Mouse (Mus musculus) hindbrain, postnatal 0 days (tissue): ENCODE measurements around the gene Gm16253. TPM values are rescaled to one million over a fixed set of nuclear protein-coding genes. Genes with fewer than 3 reads are reported as not detected.
A peak's percentile ranks its signal among the peaks of the same experiment; 100 is the strongest.

Experiments used
- ATAC-seq: fragments of 200-750 bp; cut with Nextera tagmentation; 2 replicates; pipeline ENCODE4 v1.8.0; 2017; ENCODE audit warnings: mild to moderate bottlenecking, moderate TSS enrichment, moderate library complexity
- DNase-seq: peaks from one replicate; pipeline ENCODE4 v3.0.0-alpha.2; 2015; ENCODE audit warnings: low spot score
- H3K27ac ChIP-seq: fragments of 300-500 bp; sonication (generic); 2 replicates; pipeline ENCODE4 v1.5.1; 2014; ENCODE audit warnings: mild to moderate bottlenecking
- H3K27me3 ChIP-seq: fragments of 300-500 bp; sonication (generic); 2 replicates; pipeline ENCODE4 v1.6.1; 2014; ENCODE audit warnings: low read length, mixed read lengths; ENCODE audit not compliant: insufficient read depth
- H3K36me3 ChIP-seq: fragments of 300-500 bp; sonication (generic); 2 replicates; pipeline ENCODE4 v1.6.1; 2014; ENCODE audit warnings: low read length, mixed read lengths; ENCODE audit not compliant: insufficient read depth
- H3K4me1 ChIP-seq: fragments of 300-500 bp; sonication (generic); 2 replicates; pipeline ENCODE4 v1.6.1; 2014; ENCODE audit warnings: antibody characterized with exemption, low read length, mixed read lengths; ENCODE audit not compliant: insufficient read depth
- H3K4me2 ChIP-seq: fragments of 300-500 bp; sonication (generic); 2 replicates; pipeline ENCODE4 v1.6.1; 2014; ENCODE audit warnings: low read depth, mild to moderate bottlenecking, low read length, moderate library complexity, mixed read lengths
- H3K4me3 ChIP-seq: fragments of 300-500 bp; sonication (generic); 2 replicates; pipeline ENCODE4 v1.5.1; 2014; ENCODE audit warnings: low read length
- H3K9ac ChIP-seq: fragments of 300-500 bp; sonication (generic); replicated peaks from 2 replicates; pipeline ENCODE4 v1.6.1; 2014; ENCODE audit warnings: mild to moderate bottlenecking, low read length, moderate library complexity, mixed read lengths
- H3K9me3 ChIP-seq: fragments of 300-500 bp; sonication (generic); 2 replicates; pipeline ENCODE4 v1.6.1; 2016; ENCODE audit warnings: low read length, mixed read lengths
- CTCF ChIP-seq: IDR thresholded peaks from 2 replicates; pipeline ENCODE4 v1.5.1; 2016; ENCODE audit warnings: antibody characterized with exemption, control low read depth, low read depth
- WGBS: fragments of 180-500 bp; shearing (Covaris S2); extraction: QIAGEN DNeasy Blood & Tissue Kit; methylation state at CpG from one replicate; pipeline ENCODE4 v1.1.7; 2014; 5-methylcytosine and 5-hydroxymethylcytosine counted together
- polyA plus RNA-seq: library from polyadenylated mRNA; unstranded; fragments of >200 nt; fragmentation: Nextera tagmentation; extraction: Ambion mirVana; gene quantifications from 2 replicates; pipeline ENCODE4 v1.2.1, GENCODE M21; 2015
- total RNA-seq: library from RNA; depleted of rRNA; stranded (reverse); fragments of >200 nt; gene quantifications from 2 replicates; pipeline ENCODE4 v1.2.3, GENCODE M21; 2014; rRNA removed

Gm16253 gene
- not detected in 2 replicates for total RNA-seq
- polyA plus RNA-seq, result 0.48 and 0.96 TPM in 2 replicates

- WGBS, result 25% methylated on average over 17 of the region's 17 CpGs
- Histone ChIP-seq H3K27me3 (no peaks in the 10 kb centered on the region), H3K27ac (peak within 1 kb of the TSS; percentile 78), H3K4me1 (0 out of 2 replicates have a peak, but pooled peaks cover 4% of the 10 kb centered on the region), H3K9ac (peak within 1 kb of the TSS; percentile 28; the same call in 1 of the 2 replicates), H3K4me2 (peak within 1 kb of the TSS; percentile 27; the same call in 1 of the 2 replicates), H3K4me3 (no peak within 1 kb of the TSS), H3K9me3 (no peaks in the 10 kb centered on the region), H3K36me3 (no peaks in the 10 kb centered on the region)
- DNase-seq (peak; percentile 91), ATAC-seq (peak; percentile 92)
- TF ChIP-seq CTCF, result peak; percentile 19; the same call in 1 of the 2 replicates
Measured at GRCm38 (mm10) chr3:96576690-96577541, at the start of gene Gm16253. Gene Gm16253, plus strand, starts transcription at chr3:96576984.

- Histone ChIP-seq H3K9ac (no peak overlapping the region), H3K4me3 (no peak overlapping the region), H3K27me3 (0 out of 2 replicates have a peak, but pooled peaks cover 6% of the 10 kb centered on the region), H3K4me1 (no peaks in the 10 kb centered on the region), H3K27ac (no peak overlapping the region), H3K9me3 (no peaks in the 10 kb centered on the region), H3K4me2 (no peak overlapping the region), H3K36me3 (no peaks in the 10 kb centered on the region)
- ATAC-seq (no peak), DNase-seq (no peak)
- no peak for TF ChIP-seq CTCF
- 50% methylated on average over 9 of the region's 9 CpGs for WGBS
Measured at GRCm38 (mm10) chr3:96528506-96528905, 48.3 kb upstream of the Gm16253 start.

DNA sequence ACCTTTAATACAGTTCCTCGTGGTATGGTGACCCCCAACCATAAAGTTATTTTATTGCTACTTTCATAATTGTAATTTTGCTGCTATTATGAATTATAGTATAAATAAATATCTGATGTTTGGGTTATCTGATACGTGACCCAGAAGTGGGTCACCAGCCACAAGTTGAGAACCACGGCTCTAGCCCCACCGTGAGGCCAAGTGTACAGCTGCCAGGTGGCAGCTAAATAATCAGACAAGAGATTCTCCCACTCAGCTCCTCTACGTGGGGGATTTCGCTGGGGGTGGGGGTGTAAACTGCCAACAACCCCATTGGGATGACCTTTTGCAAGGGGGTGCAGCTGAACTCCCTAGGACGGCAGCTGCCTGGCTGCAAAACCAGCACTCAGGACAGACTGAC is 44.7 kb upstream of the Gm16253 start:
- no peak overlapping the region for H3K27ac ChIP-seq
- 68% methylated on average over 7 of the region's 7 CpGs for WGBS
- H3K4me1 ChIP-seq, result no peaks in the 10 kb centered on the region
- TF ChIP-seq CTCF, result no peak
- H3K4me2 ChIP-seq, result no peak overlapping the region
- ATAC-seq (no peak), DNase-seq (no peak)
- H3K9ac ChIP-seq, result no peak overlapping the region
- H3K9me3 ChIP-seq, result no peaks in the 10 kb centered on the region
- H3K36me3 ChIP-seq, result no peaks in the 10 kb centered on the region
- no peaks in the 10 kb centered on the region for H3K27me3 ChIP-seq
- no peak overlapping the region for H3K4me3 ChIP-seq

DNA sequence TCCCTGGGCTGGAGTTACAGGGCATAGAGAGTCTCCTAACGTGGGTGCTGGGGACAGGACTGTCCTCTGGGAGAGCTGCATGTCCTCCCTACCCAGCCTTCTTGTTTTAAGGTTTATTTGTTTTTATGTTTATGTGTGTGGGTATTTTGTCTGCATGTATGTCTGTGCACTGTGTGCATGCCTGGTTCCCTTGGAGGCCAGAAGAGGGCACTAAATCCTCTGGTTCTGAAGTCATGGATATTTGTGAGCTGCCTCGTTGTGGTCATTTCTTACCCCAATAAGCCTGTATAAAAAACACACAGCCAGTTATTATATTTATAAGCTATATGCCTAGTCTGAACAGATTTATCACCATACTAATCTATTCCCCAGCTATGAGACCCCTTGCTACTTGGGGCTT is 42.5 kb upstream of the Gm16253 start:
- Histone ChIP-seq H3K9me3 (no peaks in the 10 kb centered on the region), H3K4me2 (no peak overlapping the region)

DNA sequence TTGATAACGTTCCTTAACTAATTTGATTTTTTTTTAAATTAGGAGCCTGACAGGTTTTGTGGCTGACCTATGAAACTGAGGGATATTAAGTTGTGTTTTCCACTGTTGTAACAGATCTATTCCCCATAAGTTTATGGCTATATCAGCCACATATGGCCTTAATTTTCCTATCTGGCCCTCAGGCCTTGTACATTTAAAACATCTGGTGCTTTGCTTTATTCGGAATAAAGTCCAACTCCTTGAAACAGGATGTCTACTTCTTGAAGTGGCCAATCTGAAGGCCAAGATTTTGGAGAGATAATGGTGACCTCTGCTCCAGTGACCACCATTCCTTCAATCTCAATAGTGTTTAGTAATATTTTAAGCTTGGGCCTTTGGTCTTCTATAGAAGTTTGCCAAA is 37.5 kb upstream of the Gm16253 start:
- no peak for TF ChIP-seq CTCF
- Histone ChIP-seq H3K36me3 (no peaks in the 10 kb centered on the region), H3K9me3 (no peaks in the 10 kb centered on the region), H3K9ac (no peak overlapping the region), H3K27ac (no peak overlapping the region), H3K27me3 (no peaks in the 10 kb centered on the region), H3K4me1 (no peaks in the 10 kb centered on the region), H3K4me3 (no peak overlapping the region), H3K4me2 (no peak overlapping the region)
- 75% methylated on average over 2 of the region's 2 CpGs for WGBS
- ATAC-seq (no peak), DNase-seq (no peak)

More for the DNA sequence above, 42.5 kb upstream of the Gm16253 start:
- H3K4me3 ChIP-seq, result no peak overlapping the region
- 72% methylated on average over 2 of the region's 2 CpGs for WGBS
- no peak overlapping the region for H3K9ac ChIP-seq
- H3K4me1 ChIP-seq, result no peaks in the 10 kb centered on the region
- no peak for ATAC-seq
- TF ChIP-seq CTCF, result peak; percentile 11; the same call in 1 of the 2 replicates
- H3K27ac ChIP-seq, result no peak overlapping the region
- no peaks in the 10 kb centered on the region for H3K27me3 ChIP-seq
- H3K36me3 ChIP-seq, result no peaks in the 10 kb centered on the region
- no peak for DNase-seq

DNA sequence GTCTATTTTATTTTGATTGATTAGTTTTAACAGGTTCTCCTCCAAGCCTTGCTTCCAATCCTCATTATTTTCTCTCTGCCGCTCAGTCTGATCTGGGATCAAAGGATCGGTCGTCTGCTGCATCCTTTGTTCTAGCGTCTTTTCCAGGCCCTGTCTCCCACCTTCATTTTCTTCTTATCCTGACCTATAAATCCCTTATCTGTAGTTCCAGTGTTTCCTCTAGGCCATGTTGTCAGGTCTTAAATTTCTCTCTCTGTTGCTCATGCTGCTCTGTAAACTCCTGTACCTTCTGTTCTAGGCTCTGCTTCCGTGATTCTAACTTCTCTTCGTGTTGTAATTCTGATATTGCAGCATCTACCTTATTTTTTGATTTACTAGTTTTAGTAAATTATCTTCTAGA is 36.0 kb upstream of the Gm16253 start:
- H3K9me3 ChIP-seq, result no peaks in the 10 kb centered on the region
- no peaks in the 10 kb centered on the region for H3K4me1 ChIP-seq
- no peak overlapping the region for H3K27ac ChIP-seq
- DNase-seq, result no peak
- ATAC-seq, result no peak
- TF ChIP-seq CTCF, result no peak
- no peak overlapping the region for H3K4me3 ChIP-seq
- no peak overlapping the region for H3K4me2 ChIP-seq
- H3K27me3 ChIP-seq, result no peaks in the 10 kb centered on the region
- no peak overlapping the region for H3K9ac ChIP-seq
- WGBS, result 46% methylated on average over 6 of the region's 6 CpGs
- H3K36me3 ChIP-seq, result no peaks in the 10 kb centered on the region
